Mouse (Mus musculus) ovary, adult 18-20 months (tissue): ENCODE results near the gene Grik5.
"Not testable (repeated sequence)": the region's sequence is repeated elsewhere in the genome, so short reads cannot be mapped to it uniquely, and the experiment has no call there.

Experiments used
- DNase-seq: peaks from one replicate; pipeline ENCODE4 v3.0.0; 2022; ENCODE audit warnings: low spot score, mixed read lengths

Grik5 gene

DNA sequence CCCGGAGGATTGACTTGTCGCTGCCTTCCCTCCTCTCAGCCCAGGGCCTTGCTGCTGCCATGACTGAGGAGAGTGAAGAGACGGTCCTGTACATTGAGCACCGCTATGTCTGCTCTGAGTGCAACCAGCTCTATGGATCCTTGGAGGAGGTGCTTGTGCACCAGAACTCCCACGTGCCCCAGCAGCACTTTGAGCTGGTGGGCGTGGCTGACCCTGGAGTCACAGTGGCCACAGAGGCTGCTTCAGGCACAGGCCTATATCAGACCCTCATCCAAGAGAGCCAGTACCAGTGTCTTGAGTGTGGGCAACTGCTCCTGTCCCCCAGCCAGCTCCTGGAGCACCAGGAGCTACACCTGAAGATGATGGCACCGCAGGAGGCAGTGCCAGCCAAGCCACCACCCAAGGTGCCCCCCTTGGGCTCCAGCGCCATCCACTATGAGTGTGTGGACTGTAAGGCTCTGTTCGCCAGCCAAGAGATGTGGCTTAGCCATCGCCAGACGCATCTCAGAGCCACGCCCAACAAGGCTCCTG, 7.4 kb upstream of the Grik5 start:
- DNase-seq, result no peak

DNA sequence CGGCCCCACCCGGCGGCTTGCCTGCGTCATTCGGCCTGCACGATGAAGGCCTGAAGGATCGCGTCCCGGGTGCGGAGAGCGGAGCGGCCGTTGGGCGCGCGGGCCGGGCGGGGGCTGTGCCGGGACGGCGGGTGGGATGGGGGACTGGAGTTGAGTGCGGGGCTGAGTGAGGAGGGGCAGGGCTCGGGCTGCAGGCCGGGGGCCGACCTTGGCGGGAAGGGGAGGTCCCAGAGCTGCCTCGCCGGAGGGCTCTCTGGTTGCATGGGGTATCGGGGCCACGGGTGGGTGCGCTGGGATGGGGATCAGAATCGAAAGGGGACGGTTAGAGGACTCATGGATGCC, 5.2 kb upstream of the Grik5 start:
- DNase-seq, result peak; percentile 37

DNA sequence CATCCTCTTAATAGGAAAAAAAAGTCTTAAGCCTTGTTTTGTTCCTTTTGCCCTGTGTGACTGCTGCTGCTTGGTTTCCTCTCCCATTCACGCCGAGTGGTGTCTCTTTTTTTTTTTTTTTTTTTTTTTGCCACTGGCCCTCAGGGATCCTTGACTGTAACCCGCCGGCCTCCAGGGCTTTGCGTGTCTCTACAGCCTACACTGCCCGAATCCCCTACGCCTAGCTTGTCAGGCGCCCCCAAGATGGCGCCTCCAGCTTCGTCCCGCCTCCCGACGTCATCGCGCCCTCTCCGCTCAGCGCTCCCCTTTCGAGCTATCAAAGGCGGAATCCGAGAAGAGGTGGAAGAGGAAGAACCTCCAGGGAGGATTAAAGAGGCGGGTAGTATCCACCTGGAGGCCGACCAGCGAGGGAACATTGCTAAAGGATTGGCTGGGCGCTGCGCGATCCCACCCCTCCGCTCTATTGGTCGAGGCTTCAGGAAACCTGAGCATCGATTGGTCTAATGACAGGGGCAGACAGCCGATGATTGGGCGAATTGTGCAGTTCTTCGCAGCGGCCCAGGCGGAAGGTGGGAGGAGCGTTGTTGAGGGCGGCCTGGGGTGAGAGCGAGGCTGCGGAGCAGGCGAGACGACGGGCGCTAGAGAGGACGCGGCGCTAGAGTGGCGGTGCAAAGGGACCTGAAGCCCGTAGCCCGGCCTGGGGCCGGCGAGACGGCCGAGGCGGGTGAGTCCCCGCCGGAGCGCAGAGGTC, 4.7 kb upstream of the Grik5 start:
- DNase-seq, result peak; percentile 99

DNA sequence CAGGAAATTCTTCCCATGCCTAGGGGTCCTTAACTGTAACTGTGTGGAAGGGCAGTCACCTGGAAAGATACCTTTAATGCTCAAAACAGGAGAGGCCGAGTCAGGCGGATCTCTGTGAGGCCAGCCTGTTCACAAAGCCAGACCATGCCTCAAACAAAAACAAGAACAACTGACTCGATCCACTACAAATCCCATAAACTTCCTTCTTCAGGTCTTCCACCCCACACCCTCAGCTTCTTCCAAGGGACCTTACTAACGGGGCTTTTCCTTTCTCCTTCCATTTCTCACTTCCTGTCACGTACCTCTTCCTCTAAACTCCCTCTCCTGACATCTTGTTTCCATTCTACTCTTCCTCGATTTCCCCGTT, 4.1 kb upstream of the Grik5 start:
- no peak for DNase-seq

DNA sequence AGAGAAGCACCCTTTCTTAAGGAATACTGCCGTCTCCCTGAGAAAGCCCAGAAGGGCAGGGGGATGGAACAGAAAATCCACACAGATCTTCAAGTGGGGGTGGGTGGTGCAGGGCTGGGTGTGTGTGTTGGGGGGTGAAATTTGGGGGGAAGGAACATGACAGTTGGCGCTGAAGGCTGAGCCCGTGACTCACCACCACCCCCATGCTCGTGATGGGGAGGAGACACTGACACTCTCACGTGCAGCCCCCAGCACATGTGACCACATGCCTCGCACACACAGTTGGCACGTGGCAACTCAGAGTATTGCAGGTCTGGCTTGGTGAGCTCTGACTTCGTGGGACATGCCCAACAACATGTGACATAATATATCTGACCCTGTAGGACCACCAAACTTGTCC, 1.8 kb upstream of the Grik5 start:
- DNase-seq, result no peak

DNA sequence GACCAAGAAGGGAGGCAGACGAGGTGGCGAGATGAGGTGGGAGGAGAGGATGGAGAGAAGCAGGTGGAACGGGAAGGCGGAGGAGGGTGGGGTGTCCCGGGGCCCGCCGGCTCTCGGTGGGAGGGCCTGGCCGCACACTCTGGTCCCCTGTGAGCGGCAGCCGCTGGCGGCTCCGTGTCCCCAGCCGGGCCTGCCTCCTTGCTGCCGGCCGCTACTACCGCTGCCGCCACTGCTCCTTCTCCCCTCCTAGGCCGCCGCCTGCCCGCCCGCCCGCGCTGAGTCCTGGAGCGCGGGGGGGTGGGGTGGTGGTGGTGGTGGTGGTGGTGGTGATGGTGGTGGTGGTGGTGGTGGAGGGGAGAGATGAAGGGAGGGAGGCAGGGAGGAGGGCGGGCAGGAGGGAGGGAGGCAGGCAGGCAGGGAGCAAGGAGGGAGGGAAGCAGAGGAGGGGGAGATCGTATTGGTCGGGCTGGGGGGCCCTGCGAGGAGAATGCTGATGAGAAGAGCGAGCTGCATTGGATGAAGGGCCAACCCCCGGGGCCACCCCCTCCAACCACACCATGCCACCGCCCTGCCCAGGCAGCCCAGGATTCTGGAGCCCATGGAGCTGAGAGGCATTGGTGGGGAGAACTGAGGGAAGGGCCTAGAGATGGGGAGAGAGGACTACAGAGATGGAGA, 707 bp upstream of the Grik5 start:
- DNase-seq, result peak; percentile 43

DNA sequence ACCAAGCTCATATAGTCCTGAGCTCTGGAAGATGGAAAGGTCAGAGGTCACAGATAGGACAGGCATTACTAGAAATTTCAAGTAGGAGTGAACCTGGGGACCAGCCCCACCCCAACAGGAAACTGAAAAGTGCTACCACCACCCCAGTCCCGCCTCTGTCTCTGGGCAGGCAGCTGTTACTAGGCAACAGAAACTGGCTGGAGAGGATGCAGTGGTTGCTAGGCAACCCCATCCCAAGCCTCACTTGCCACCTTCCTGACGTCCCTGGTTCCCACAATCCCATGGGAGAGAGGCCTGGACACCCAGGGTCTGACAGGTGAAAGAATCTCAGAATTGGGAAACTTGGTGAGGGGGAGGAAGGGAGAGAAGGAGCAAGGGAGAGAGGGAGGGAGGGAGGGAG, 3.4 kb downstream of the Grik5 start:
- no peak for DNase-seq

DNA sequence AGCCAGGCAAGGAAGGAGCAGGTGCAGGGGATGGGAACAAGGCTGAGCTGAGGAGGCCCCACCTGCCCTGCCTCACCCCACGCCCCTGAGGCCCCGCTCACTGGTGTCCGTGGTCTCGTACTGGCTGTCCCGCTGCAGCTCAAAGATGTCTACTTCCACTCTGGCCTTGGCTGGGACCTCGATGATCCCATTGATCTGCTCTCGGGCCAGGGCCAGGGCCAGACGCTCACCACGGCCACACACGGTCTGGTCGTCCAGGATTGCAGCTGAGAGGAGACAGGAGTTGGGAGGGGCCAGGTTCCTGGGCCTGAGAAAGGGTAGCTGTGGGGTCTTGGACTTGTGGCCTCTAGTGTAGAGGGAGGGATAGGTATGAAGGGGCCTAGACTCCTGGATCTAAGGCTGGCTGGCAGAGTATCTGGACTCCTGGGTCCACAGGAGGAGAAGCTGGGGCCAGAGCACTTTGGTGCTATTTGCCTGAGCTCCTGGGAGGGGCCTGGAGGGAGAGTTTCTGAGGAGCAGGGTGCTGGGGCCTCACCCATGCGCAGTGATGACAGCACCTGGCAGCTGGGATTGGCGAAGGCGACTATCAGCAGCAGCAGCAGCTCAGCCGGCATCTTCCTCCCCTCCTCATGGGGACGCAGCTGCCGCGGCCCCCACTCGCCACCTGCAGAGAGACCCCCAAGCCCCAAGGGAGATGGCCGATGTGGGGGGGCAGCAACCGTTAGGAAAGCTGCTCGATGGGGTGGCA, 4.1 kb downstream of the Grik5 start:
- no peak for DNase-seq

DNA sequence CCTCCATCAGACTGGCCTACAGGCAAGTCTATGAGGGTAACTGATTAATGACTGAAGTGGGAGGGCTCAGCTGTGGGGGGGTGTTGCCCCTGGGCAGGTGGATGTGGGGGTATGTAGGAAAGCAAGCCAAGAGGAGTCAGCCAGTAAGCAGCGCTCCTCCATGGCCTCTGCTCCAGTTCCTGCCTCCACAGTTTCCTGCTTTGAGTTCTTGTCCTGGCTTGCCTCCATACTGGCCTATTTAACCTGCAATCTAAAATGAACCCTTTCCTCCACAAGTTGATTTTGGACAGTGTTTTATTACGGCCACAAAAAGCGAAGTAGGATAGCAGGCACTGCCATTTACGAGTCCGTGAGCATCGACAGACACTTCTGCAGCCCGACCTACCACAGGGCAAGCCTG, 4.8 kb downstream of the Grik5 start:
- DNase-seq, result no peak

DNA sequence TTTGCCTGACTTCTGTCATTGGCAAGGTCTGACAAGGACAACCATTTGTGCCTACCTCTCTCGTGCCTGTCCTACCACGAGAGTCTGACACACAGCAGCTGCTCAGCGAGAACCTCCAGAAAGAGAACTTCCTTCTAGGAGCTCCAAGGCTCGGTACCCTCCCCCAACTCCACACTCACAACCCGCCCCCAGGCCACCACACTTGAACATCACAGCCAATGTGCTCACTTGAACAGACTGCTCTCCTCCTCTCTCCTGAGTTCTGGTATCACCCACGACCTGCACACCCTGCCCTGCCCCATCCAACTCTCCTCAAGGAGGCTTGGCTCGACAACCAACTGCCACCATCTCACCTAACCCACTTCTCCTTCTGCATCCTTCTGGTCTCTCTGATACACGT, 8.2 kb downstream of the Grik5 start:
- DNase-seq, result no peak

DNA sequence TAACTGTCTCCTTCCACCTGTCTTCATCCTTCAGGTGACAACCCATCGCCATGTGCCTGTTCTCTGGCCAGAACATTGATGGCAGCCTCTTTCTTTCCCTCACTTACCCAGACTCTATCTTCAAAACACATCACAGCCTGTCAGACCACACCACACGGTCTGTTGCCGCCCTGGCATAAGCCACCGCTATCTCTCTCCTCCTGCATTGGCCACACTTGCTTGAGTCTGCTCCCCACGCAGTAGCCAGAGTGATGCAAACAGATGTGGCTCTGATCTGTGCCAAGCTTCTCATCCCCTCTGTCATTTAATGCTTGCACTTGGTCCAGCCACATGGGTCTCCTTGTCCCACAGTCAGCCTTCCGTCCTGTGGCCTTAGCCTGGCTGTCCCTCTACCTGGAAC, 8.8 kb downstream of the Grik5 start:
- no peak for DNase-seq

DNA sequence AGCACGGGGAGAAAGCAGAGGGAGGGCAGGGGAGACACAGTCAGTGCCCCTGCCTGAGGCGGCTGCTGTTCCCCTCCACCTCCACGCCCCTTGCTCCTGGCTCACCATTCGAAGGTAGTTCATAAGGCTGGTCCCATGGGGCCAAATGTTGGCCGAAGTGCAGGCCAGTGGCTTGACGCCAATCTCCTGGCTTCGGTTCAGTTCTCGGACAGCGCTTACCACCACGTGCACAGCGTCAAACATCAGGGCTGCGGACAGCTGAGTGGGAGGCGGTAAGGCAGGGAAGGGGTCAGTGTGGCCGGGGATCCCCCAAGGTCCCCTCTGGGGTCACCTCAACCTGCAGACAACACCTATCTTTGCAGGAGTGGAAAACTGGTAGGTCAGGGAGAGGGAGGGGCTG, 13.3 kb downstream of the Grik5 start:
- DNase-seq, result no peak

DNA sequence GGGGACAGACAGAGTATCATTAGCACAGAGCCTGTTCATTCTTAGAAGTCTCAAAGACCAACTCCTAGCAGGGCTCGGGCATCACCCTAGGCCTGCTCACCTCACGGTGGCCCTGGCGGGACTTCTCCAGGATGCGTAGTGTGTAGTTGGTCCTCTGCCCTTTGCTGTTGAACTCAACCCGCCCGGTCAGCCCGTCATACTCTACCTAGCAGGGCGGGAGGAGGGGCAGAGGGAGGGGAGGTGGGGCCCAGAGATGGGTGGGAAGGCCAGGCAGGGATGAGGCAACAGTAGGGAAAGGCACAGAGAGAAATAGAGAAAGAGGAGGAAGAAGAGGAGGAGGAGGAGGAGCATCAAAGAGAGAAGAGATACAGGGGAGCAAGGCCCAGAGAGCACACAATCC, 13.8 kb downstream of the Grik5 start:
- DNase-seq, result no peak

DNA sequence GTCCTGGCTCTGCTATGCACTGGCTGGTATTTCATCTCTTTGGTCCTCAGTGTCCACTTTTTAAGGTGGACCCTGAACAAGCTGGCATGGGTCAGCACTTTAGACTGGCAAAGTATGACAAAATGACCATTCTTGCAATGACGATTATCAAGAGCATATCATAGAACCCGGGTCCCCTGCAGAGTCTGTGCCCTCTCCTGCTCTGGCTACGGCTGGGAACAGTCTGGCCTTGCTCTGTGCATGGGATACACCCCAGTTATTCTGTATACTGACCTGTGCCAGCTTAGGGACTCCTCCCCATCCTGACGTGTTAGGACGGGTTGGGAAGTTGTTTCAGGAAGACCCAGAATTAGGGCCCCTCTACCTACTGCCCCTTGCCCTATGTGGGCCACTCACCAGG, 14.3 kb downstream of the Grik5 start:
- no peak for DNase-seq

DNA sequence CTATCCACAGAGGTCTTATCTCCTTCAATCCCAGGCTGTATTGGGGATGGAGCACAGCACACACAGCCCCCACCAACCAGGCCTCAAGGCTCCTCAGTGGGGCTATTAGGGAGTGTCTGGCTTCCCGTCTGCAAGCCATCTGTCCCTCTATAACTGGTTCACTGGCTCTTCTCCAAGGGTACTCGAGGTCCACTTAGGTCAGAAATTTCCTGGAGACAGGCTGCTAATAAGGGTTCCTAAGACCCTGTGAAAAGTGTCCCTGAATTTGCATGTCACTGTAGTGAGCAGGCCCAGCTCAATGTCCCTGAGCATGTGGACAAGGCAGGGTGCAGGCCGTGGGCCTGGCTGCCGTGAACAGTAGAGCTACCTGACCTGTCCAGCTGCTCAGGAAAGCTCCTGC, 15.2 kb downstream of the Grik5 start:
- no peak for DNase-seq

DNA sequence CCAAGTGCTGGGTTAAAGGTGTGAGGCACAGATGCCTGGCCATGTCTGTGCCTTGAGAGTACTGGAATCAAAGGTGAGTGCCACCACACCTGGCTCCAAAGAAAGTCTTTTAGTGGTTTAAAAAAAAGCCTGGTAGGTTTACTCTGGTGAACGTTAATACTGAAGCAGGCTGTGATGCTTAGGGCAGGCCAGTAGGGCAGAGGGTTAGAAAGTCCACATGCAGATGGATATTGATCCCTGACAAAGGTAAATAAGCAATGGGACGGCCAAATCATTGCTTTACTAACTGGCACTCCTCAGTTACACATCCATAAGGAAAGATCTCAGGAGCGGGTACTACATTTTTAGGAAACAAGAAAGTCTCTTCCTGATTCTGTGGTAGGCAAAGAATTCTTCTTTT, 19.6 kb downstream of the Grik5 start:
- DNase-seq, result no peak

DNA sequence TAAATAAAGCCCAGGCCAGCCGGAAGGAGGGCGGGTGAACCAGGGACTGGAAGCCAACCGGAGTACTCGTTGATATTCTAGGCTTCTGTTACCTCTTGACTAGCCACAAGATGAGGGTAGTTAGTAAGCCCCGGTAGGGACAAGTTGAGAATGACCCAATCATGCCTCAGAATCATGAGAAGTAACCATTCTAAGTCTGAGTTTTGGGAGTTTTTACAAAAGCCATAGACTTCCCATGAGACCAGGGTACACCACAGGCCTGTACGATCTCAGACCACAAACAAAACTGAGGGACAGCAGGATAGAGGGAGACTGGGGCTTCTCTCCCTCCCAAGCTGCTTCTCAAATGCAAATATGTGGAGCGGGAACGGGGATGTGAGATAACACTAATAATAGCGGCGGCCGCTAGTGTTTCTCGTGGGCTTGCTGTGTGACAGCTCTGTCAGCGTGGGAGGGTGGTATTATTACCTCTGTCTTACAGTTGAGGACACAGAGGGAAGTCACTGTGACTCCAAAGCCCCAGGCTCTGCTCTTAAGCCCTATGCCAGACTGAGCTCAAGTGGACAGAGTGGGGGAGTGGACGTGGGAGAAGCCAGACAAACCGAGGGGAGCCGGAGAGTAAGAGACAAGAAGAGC, 22.7 kb downstream of the Grik5 start:
- no peak for DNase-seq

DNA sequence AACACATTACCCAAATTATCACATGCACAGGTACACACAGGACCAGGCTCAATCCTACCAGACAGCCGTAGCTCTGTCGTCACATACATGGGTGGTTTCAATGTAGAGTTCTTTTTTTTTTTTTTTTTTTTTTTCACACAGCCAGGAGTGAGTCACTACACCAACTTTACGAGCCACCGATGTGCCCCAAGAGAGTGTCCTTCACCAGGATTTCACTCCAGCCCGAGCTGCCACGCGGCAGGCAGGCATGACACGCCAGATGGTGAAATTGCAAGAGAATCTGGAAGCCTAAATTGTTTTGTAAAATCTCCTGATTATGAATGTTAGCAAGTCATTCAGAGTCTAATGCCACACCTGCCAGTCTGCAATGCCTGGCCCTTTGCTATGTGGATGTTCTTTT, 24.8 kb downstream of the Grik5 start:
- DNase-seq, result no peak

DNA sequence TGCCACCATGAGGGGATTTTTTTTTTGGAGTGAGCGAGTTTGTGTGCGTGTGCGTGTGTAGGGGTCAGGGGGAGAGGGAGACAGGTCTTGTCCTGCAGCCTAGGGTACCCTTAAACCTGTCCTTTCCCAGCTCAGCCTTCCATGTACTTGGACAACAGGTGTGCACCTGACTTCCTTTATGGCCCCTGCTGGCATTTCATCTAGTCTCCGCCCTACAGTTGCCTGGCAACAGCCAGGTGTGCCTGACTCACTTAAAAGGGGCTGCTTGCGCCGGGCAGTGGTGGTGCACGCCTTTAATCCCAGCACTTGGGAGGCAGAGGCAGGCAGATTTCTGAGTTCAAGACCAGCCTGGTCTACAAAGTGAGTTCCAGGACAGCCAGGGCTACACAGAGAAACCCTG, 27.5 kb downstream of the Grik5 start:
- DNase-seq, result not testable (repeated sequence)

DNA sequence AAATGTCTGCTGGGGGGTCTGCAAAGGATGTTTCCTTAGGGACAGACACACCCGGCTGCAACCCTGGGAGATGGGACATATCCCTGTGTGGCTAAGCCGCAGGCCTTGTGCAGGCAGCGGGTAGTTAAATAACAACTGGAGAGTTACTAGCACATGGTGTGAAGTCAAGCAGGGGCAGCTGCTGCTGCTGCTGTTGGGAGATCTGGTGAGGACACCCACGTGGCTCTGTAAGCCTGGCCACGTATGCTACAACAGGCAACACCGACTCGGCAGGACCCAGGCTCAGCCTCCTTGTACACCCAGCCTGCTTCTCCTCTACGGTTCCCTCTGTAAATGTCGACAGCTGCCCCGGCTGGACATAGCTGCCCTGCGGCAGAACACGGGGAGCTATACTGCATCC, 30.2 kb downstream of the Grik5 start:
- DNase-seq, result no peak

DNA sequence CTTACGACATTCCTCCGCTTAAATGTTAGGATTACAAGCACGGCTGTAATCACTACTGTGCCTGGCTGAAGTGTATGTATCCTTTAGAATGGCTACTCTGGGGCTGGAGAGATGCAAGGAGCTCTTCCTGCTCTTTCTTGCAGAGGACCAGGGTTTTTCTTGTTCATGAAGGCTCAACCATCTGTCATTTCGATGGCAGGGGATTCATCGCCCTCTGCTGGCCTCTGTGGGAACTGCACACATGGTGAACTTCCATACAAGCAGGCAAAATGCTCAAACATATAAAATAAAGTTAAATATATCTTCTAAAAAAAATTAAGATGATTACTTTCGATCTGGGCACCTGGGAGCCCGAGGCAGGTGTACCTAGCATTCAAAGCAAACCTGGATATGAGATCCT, 36.2 kb downstream of the Grik5 start:
- DNase-seq, result no peak

DNA sequence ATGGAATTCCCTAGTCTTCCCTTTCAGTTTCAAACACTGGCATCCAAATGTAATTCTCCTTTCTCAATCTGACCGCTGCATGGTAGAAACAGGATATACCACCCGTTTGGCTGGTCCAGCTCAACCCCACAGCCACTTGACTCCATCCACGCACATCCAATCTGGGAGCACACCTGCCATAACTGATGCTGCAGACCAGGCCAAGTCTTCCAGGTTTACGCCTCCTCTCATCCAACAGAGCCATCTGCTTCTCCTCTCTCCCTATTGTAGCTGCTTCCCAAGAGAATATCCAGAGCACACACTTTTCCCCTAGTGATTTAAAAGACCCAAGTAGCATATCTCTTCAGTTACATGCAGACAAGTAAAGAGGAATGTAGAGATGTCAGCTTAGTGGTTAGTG, 37.4 kb downstream of the Grik5 start:
- DNase-seq, result no peak

DNA sequence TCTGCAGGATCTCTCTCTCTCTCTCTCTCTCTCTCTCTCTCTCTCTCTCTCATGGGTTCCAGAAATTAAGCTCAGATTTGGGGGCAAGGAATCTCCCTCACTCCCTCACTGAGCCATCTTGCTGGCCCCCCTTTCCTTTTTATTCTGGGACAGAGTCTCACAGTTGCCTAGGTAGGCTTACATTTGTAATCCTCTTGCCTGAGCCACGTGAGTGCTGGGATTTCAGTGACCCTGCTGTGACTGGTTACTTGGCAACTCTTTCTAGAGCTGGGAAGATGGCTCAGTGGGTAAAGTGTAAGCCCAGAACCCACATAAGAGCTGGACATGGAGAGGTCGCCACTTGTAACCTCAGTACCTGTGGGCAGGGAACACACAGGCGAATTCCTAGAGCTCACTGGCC, 40.6 kb downstream of the Grik5 start:
- DNase-seq, result no peak
